Mouse (Mus musculus): ENCODE data around the gene Tmem62. TPM values are rescaled to one million over a fixed set of nuclear protein-coding genes. Genes with fewer than 3 reads are reported as not detected.
"Not testable (repeated sequence)": the region's sequence is repeated elsewhere in the genome, so short reads cannot be mapped to it uniquely, and the experiment has no call there.

The Tmem62 gene
- total RNA-seq, 2 experiments from 2014 or later = 9.3 to 23.0 TPM

DNA sequence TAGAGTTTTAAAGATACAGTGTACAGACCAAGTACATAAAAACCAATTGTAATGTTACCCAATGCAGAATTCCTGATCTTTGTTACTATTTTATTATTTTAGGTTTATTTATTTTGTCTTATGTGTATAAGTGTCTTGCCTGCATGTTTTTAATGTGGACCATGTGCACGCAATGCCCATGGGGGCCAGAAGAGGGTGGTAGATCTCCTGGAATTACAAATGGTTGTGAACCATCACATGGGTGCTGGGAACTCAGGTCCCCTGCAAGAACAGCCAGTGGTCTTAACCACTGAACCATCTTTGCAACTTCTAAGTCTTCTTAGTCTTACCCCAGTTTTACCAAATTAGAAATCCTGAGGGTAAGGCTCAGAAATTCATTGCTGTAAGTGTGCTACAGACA, 8.4 kb downstream of the Tmem62 start:
- no peak for DNase-seq (ENCODE audit: low spot score in 2 of 2)

DNA sequence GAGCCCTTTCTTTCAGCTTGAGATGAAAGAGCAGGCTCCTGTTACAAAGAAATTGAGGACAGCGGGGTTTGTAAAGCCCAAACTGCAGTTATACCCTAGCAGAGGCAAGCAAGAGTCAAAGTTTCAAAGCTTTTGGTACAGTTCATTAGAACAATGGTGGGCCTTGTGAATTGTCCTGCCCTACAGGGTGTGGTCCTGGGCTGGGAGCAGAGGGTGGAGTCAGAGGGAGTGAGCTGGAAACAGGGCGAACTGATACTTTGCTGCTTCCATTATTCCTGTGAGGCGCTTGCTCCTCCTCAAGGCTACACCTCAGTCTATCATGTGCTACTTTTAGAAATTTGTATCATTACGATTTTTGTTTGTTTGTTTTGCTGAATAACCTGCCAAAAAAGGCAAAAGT, 14.4 kb downstream of the Tmem62 start:
- DNase-seq (ENCODE audit: low spot score in 2 of 2) = no peak

DNA sequence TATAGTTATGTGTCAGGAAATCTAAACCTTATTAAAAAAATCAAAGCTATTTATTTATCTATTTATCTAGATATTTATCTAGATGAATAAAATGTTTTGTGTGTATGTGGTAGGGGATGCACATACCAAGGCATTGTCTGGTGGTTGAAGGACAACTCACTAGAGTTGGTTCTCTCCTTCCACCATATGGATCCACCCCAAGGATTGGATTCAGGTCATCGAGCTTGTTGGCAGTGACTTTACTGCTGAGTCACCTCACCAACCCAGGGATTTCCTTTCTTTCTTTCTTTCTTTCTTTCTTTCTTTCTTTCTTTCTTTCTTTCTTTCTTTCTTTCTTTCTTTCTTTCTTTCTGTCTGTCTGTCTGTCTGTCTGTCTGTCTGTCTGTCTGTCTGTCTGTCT, 19.8 kb downstream of the Tmem62 start:
- not testable (repeated sequence) for DNase-seq (ENCODE audit: low spot score in 2 of 2)

- DNase-seq (ENCODE audit: low spot score in 2 of 2) = no peak
Measured at GRCm38 (mm10) chr2:120998863-120999262, 22.0 kb downstream of the Tmem62 start.

DNA sequence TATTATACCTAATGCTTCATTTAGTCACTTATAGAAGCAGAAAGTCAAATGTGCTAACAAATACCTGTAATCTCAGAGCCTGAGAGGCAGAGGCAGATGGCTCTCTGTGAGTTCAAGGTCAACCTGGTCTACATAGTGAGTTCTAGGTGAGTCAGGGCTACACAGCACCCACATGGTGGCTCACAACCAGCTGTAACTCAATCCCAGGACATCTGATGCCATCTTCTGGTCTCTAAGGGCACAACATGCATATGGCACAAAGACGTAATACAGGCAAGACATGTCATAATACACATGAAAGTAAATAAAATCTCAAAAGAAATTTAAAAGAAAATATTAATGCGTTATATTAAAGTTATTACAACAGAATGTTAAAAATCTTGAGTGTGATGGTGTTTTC, 26.8 kb downstream of the Tmem62 start:
- no peak for DNase-seq (ENCODE audit: low spot score in 2 of 2)

DNA sequence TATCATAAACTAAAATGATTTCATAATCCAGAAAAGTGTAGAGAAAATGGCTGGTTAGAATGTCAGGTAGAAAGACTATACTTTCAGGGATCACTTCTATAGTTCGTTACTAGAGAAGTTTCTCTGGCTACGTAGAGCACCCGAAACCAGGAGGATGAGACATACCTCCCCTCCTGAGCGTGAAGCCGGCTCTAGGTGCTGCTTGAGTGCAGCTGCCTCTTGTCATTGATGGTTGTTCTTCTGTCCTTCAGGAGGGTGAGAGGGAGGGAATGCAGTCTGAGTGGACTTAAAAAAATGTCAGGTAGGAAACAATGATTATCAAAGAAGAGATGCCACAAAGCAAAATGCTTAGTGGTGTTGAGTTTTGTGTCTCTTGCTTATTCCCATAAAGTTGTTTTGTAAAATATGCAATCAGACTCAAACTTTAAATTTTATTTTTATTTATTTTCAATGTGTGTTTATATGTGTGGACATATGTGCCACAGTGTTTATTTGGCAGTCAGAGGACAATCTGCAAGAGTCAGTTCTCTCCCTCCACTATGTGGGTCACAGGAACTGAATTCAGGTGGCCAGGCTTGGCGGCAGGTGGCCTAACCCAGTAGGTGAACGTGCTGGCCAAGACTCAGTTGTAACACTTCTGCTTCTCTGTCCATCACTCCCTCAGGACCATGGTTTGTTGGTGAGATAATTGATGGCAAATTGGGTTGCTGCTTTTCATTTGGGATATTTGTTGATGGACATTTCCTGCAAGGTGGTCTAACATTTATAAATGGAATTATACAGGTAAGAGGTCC, 27.4 kb downstream of the Tmem62 start:
- no peak for DNase-seq (ENCODE audit: low spot score in 2 of 2)

DNA sequence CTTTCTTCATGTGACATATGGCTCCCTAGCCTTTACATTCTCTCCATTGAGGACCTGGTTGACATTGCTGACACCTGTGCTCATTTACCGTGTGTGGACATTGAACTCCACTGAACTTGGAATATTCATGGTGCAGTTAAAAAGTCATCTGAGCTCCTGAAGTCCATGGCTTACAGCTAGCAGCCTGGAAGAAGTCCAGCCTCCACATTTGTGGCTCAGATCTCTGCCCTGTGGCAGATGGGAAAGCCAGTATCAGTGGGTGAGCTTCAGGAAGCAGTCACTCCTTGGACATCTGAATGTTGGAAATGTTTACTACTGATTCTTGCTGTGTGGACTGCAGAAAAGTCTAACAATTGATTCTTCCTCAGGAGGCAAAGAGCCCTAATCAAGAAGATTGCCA, 30.2 kb downstream of the Tmem62 start:
- no peak for DNase-seq (ENCODE audit: low spot score in 2 of 2)

DNA sequence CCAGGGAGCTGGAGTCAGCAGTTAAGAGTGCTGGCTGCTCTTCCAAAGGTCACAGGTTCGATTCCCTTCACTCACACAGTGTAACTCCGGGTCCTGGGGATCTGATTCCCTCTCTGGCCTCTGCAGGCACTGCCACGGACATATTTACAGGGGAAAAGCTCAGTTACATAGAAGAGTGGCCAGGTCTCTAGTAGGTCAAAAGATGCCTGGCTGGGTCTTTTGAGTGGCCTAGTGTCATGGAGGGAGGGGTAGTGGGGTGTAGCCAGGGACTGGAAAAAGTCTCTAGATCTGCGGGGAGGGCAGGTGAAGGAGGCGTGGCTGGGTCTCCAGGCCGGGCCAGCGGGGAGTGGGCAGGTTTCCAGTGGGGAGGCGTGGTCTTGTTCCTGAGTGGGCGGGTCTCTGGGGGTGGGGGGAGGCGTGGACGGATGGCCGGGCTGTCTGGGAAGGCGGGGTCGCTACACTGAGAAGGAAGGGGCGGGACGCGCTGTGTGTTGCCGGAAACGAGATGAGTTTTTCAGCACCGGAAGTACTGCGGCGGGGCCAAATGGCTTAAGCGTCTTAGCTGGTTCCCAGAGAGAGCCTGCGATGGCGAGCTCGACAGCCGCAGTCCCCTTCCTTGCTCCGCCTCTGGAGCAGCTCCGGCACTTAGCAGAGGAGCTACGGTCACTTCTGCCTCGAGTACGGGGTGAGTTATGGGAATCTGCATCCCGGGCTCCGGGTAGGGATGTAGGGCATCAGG, 31.3 kb downstream of the Tmem62 start, which contains the start of gene Ccndbp1:
Gene Ccndbp1 (plus strand): TSS at position 479 of the 739 bp plus-strand sequence.
- DNase-seq (ENCODE audit: low spot score in 2 of 2) = peak; percentile 87 to 91

GRCm38 (mm10) chr2:121008664-121009007, 31.8 kb downstream of the Tmem62 start:
- DNase-seq (ENCODE audit: low spot score in 2 of 2) = no peak

GRCm38 (mm10) chr2:121009071-121009677, 32.4 kb downstream of the Tmem62 start:
- DNase-seq (ENCODE audit: low spot score in 2 of 2) = no peak

GRCm38 (mm10) chr2:121012676-121013075, 35.9 kb downstream of the Tmem62 start:
- DNase-seq (ENCODE audit: low spot score in 2 of 2) = no peak

DNA sequence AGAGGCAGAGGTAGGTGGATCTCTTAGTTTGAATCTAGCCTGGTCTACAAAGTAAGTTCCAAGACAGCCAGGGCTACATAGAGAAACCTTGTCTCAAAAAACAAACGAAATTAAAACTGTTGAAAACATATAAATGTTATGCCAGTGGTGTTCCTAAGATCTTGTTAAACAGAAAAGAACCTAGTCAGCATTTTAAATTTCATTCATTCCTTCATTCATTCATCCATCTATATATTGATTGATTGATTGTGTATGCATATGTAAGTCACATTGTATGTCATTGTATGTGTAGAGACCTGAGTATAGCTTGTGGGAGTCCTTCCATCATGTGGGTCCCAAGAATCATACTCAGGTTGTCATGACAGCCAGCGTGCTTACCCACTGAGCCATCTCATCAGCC, 38.7 kb downstream of the Tmem62 start:
- no peak for DNase-seq (ENCODE audit: low spot score in 2 of 2)

- DNase-seq (ENCODE audit: low spot score in 2 of 2) = no peak
Measured at GRCm38 (mm10) chr2:121016226-121016625, 39.4 kb downstream of the Tmem62 start.

GRCm38 (mm10) chr2:121017151-121017550, 40.3 kb downstream of the Tmem62 start:
- DNase-seq (ENCODE audit: low spot score in 2 of 2) = no peak

DNA sequence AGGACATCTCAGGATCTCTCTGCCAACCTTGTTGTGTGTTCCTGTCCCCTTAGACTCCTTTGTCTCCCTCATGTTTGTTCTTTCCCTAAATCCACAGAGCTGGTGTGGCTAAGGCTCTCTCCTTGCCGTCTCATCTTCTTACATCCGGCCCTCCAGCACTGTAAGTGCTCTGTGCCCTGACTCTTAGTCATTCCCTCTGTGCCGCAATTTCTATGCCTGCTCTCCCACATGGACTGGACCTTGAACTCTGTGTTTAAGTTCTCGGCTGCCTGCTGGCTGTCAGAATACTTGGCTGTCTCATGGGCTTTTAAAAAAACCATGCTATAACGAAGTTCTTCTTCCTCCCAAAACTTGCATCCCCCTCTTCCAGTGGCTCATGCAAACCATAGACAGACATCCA, 46.1 kb downstream of the Tmem62 start:
- DNase-seq (ENCODE audit: low spot score in 2 of 2) = no peak

DNA sequence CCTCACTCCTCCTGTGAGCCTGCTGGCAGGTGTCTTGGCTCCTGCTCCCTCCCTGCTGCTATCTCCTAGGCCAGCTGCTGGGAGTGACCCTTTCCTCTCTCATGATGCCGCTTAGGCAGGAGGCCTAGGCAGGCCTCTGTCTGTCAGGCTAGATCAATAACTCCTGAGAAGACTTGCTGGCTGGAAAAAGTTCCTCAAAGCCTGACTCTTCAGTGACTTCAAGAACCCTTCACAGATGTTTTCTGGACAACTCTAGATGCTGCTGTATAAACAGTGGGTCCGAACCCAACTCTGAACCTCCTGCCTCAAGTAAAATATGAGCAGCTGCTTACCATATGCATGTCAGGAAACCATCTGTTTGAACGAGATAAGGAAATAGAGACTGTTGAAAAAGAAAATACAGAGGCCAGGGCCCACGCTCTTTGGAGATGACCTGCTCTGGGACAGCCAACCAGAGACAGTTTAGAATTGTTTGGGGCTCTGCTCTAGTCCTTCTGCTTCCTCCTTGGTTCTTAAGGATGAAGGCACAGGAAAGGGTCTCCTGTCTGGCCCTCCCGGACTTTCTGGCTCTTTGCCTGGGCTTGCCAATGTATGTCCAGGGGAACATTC, 60.0 kb downstream of the Tmem62 start, which contains the start of gene Epb42:
Gene Epb42 (minus strand): TSS at position 340 of the 609 bp plus-strand sequence.
- DNase-seq (ENCODE audit: low spot score in 2 of 2) = no peak

DNA sequence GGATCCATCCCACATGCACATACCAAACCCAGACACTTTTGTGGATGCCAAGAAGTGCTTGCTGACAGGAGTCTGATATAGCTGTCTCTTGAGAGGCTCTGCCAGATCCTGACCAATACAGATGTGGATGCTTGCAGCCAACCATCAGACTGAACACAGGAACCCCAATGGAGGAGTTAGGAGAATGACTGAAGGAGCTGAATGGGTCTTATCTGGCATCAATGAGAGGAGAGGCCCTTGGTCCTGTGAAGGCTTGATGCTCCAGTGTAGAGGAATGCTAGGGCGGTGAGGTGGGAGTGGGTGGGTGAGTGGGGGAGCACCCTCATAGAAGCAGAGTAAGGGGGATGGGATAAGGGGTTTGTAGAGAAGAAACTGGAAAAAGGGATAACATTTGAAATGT, 62.0 kb downstream of the Tmem62 start:
- DNase-seq (ENCODE audit: low spot score in 2 of 2) = not testable (repeated sequence)

GRCm38 (mm10) chr2:121039382-121039781, 62.6 kb downstream of the Tmem62 start:
- no peak for DNase-seq (ENCODE audit: low spot score in 2 of 2)

- no peak for DNase-seq (ENCODE audit: low spot score in 2 of 2)
Measured at GRCm38 (mm10) chr2:121041098-121041497, 64.3 kb downstream of the Tmem62 start.

- no peak for DNase-seq (ENCODE audit: low spot score in 2 of 2)
Measured at GRCm38 (mm10) chr2:121045653-121046052, 68.8 kb downstream of the Tmem62 start.

DNA sequence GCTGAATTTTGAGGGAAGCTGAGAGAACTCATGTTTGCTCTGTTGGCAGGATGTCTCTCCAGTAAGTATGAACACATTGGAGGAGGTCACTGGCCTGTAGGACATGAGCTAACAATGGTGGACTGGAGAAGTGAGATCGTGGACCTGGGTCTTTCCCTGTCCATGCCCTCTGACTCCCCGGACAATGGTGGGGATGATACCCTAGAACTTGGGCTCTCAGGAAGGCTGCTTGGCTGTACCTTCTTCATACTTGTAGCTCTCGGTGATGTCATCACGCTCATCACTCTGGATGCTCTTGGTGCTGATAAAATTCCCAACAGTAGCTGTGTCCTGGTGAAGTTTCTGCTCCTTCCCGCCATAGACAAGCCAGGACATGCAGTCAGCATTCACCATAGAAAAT, 75.4 kb downstream of the Tmem62 start:
- DNase-seq (ENCODE audit: low spot score in 2 of 2) = no peak

DNA sequence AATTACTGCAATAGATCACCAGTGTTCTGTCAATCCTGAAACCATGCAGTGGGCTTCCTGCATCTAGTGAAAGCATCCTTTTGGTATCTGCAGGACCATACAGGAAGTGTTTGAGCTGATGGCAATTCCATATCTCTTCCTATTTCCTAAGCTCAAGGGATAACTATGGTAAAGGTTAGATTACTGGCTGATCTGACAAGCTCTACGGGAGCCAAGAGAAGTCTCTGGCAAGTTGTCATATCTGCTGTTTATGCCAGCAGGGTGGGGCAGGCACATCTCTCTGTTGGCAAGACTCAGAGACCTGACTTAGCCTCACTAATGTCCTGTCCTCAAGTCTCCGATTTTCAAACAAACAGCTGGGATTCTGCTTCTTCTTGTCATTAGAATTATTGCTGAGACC, 77.2 kb downstream of the Tmem62 start:
- DNase-seq (ENCODE audit: low spot score in 2 of 2) = no peak
